Mouse (Mus musculus): ENCODE results near the gene Pla1a. TPM values are rescaled to one million over a fixed set of nuclear protein-coding genes. Genes with fewer than 3 reads are reported as not detected.
A peak's percentile ranks its signal among the peaks of the same experiment; 100 is the strongest.

Pla1a gene
- total RNA-seq, 2 experiments from 2014 or later = 0.62 to 0.98 TPM

- DNase-seq (ENCODE audit: low spot score in 2 of 2) = peak; percentile 89 to 90
Observed at GRCm38 (mm10) chr16:38346529-38347325, 86.2 kb downstream of the Pla1a start, which contains the start of the genes Cox17 and Gm21987. Cox17 (plus strand) TSS chr16:38346991. Gm21987 (plus strand) TSS chr16:38347040.

Other genes starting within 250 kb of the Pla1a start
- not detected for gene Nr1i2, start 138.3 kb downstream of the Pla1a start, total RNA-seq (2021)
- gene Maats1, start 91.0 kb downstream of the Pla1a start, total RNA-seq (2021) = 1 to 10 TPM; 1.7 to 1.8 TPM
- gene Cox17, start 86.2 kb downstream of the Pla1a start, total RNA-seq (2021) = 10 to 100 TPM; 66.5 to 94.2 TPM
- not detected for gene Gm21987, start 86.1 kb downstream of the Pla1a start, total RNA-seq (2021)
- gene Popdc2, start 70.9 kb downstream of the Pla1a start, total RNA-seq (2021) = under 1 TPM; 0.23 to 0.42 TPM
- 10 to 100 TPM; 60.5 to 62.9 TPM for gene Adprh, start 19.6 kb upstream of the Pla1a start, total RNA-seq (2021)
- under 1 TPM; 0.18 to 0.42 TPM for gene Cd80, start 22.4 kb upstream of the Pla1a start, total RNA-seq (2021)
- 10 to 100 TPM; 30.5 to 32.9 TPM for gene Timmdc1, start 89.5 kb upstream of the Pla1a start, total RNA-seq (2021)
- gene Poglut1, start 117.1 kb upstream of the Pla1a start, total RNA-seq (2021) = 10 to 100 TPM; 39.4 to 44.2 TPM
- gene Tmem39a, start 125.6 kb upstream of the Pla1a start, total RNA-seq (2021) = 10 to 100 TPM; 24.3 to 25.3 TPM